Mouse (Mus musculus): ENCODE data around the gene Fam76b.
A peak's percentile ranks its signal among the peaks of the same experiment; 100 is the strongest.

- TF ChIP-seq CTCF (IDR thresholded peaks at IDR 0.05; ENCODE audit: low read depth): no peak
- TF ChIP-seq EP300 (IDR thresholded peaks at IDR 0.05; ENCODE audit: low read depth): peak; percentile 20; the same call in 1 of the 2 replicates
Measured at GRCm38 (mm10) chr9:13827406-13828086, at the start of gene Fam76b.

Measured in liver, embryonic 14.5 days (tissue).